Mouse (Mus musculus) heart, postnatal 0 days (tissue): ENCODE measurements around the gene Shank1. TPM values are rescaled to one million over a fixed set of nuclear protein-coding genes. Genes with fewer than 3 reads are reported as not detected.
A peak's percentile ranks its signal among the peaks of the same experiment; 100 is the strongest.

Experiments used
- ATAC-seq: fragments of 200-750 bp; cut with Nextera tagmentation; 2 replicates; pipeline ENCODE4 v1.8.0; 2017; ENCODE audit warnings: low read depth, moderate number of reproducible peaks, moderate library complexity; ENCODE audit not compliant: insufficient read depth
- DNase-seq: peaks from one replicate; pipeline ENCODE4 v3.0.0-alpha.2; 2016; ENCODE audit warnings: low spot score
- H3K27ac ChIP-seq: fragments of 300-500 bp; sonication (generic); 2 replicates; pipeline ENCODE4 v1.5.1; 2014; ENCODE audit warnings: low read depth, mild to moderate bottlenecking
- H3K27me3 ChIP-seq: fragments of 300-500 bp; sonication (generic); 2 replicates; pipeline ENCODE4 v1.6.1; 2014; ENCODE audit warnings: low read length, mixed read lengths; ENCODE audit not compliant: control insufficient read depth, insufficient read depth
- H3K36me3 ChIP-seq: fragments of 300-500 bp; sonication (generic); replicated peaks from 2 replicates; pipeline ENCODE4 v1.6.1; 2014; ENCODE audit warnings: low read length, mixed read lengths; ENCODE audit not compliant: control insufficient read depth, insufficient read depth
- H3K4me1 ChIP-seq: fragments of 300-500 bp; sonication (generic); 2 replicates; pipeline ENCODE4 v1.6.1; 2014; ENCODE audit warnings: antibody characterized with exemption; ENCODE audit not compliant: control insufficient read depth, insufficient read depth
- H3K4me2 ChIP-seq: fragments of 300-500 bp; sonication (generic); 2 replicates; pipeline ENCODE4 v1.6.1; 2014; ENCODE audit warnings: low read depth, mild to moderate bottlenecking, low read length, moderate library complexity
- H3K4me3 ChIP-seq: fragments of 300-500 bp; sonication (generic); 2 replicates; pipeline ENCODE4 v1.5.1; 2014; ENCODE audit warnings: low read depth, low read length
- H3K9ac ChIP-seq: fragments of 300-500 bp; sonication (generic); replicated peaks from 2 replicates; pipeline ENCODE4 v1.6.1; 2014; ENCODE audit warnings: low read depth, low read length, mixed read lengths
- H3K9me3 ChIP-seq: fragments of 300-500 bp; sonication (generic); replicated peaks from 2 replicates; pipeline ENCODE4 v1.6.1; 2016; ENCODE audit warnings: low read length; ENCODE audit not compliant: control insufficient read depth
- CTCF ChIP-seq: IDR thresholded peaks from 2 replicates; pipeline ENCODE4 v1.5.1; 2016; ENCODE audit warnings: antibody characterized with exemption, control low read depth, low read depth
- EP300 ChIP-seq: IDR thresholded peaks from 2 replicates; pipeline ENCODE4 v1.6.1; 2016; ENCODE audit warnings: antibody characterized with exemption, low read depth
- WGBS: fragments of 180-500 bp; shearing (Covaris S2); extraction: QIAGEN DNeasy Blood & Tissue Kit; methylation state at CpG from one replicate; pipeline ENCODE4 v1.1.7; 2014; 5-methylcytosine and 5-hydroxymethylcytosine counted together
- polyA plus RNA-seq: library from polyadenylated mRNA; unstranded; fragments of >200 nt; fragmentation: Nextera tagmentation; extraction: Ambion mirVana; gene quantifications from 2 replicates; pipeline ENCODE4 v1.2.1, GENCODE M21; 2015
- total RNA-seq: library from RNA; depleted of rRNA; stranded (reverse); fragments of >200 nt; gene quantifications from 2 replicates; pipeline ENCODE4 v1.2.3, GENCODE M21; 2014; ENCODE audit warnings: low replicate concordance

Shank1 gene
- total and polyA plus RNA-seq, 2 experiments from 2014 or later, result 0.36 to 0.61 TPM

GRCm38 (mm10) chr7:44311713-44312304 is 1.8 kb downstream of the Shank1 start:
- ATAC-seq (no peak), DNase-seq (no peak)
- Histone ChIP-seq H3K36me3 (no peaks in the 10 kb centered on the region), H3K9me3 (no peaks in the 10 kb centered on the region), H3K27me3 (peaks cover 42% of the 10 kb centered on the region), H3K9ac (no peak overlapping the region), H3K4me2 (no peak overlapping the region), H3K27ac (no peak overlapping the region), H3K4me3 (no peak overlapping the region), H3K4me1 (peaks cover 14% of the 10 kb centered on the region)
- TF ChIP-seq EP300, result no peak
- TF ChIP-seq CTCF, result no peak
- WGBS, result 13% methylated on average over 6 of the region's 6 CpGs

GRCm38 (mm10) chr7:44312484-44312883 is 2.4 kb downstream of the Shank1 start:
- H3K4me2 ChIP-seq, result no peak overlapping the region
- 44% methylated on average over 16 of the region's 16 CpGs for WGBS
- H3K4me1 ChIP-seq, result peaks cover 14% of the 10 kb centered on the region
- H3K9ac ChIP-seq, result no peak overlapping the region
- no peaks in the 10 kb centered on the region for H3K9me3 ChIP-seq
- TF ChIP-seq CTCF, result no peak
- TF ChIP-seq EP300, result no peak
- DNase-seq, result no peak
- no peaks in the 10 kb centered on the region for H3K36me3 ChIP-seq
- ATAC-seq, result no peak
- peaks cover 39% of the 10 kb centered on the region for H3K27me3 ChIP-seq
- H3K4me3 ChIP-seq, result no peak overlapping the region
- H3K27ac ChIP-seq, result no peak overlapping the region

- Histone ChIP-seq H3K9ac (no peak overlapping the region), H3K4me1 (no peaks in the 10 kb centered on the region), H3K4me2 (no peak overlapping the region), H3K27ac (no peak overlapping the region), H3K4me3 (no peak overlapping the region), H3K36me3 (no peaks in the 10 kb centered on the region), H3K9me3 (no peaks in the 10 kb centered on the region), H3K27me3 (0 out of 2 replicates have a peak, but pooled peaks cover 6% of the 10 kb centered on the region)
- TF ChIP-seq EP300 (no peak), CTCF (peak; percentile 48)
- WGBS, result 37% methylated on average over 4 of the region's 4 CpGs
- ATAC-seq (no peak), DNase-seq (no peak)
These were observed 7.9 kb downstream of the Shank1 start for GRCm38 (mm10) chr7:44317913-44318312.

GRCm38 (mm10) chr7:44320886-44321285 is 10.8 kb downstream of the Shank1 start:
- no peak overlapping the region for H3K4me3 ChIP-seq
- 38% methylated on average over 8 of the region's 8 CpGs for WGBS
- ATAC-seq (no peak), DNase-seq (no peak)
- H3K4me1 ChIP-seq, result no peaks in the 10 kb centered on the region
- no peak overlapping the region for H3K27ac ChIP-seq
- H3K27me3 ChIP-seq, result peaks cover 12% of the 10 kb centered on the region; the same call in 1 of the 2 replicates
- H3K36me3 ChIP-seq, result no peaks in the 10 kb centered on the region
- no peaks in the 10 kb centered on the region for H3K9me3 ChIP-seq
- no peak overlapping the region for H3K9ac ChIP-seq
- TF ChIP-seq CTCF (no peak), EP300 (no peak)
- H3K4me2 ChIP-seq, result no peak overlapping the region

- Histone ChIP-seq H3K9me3 (no peaks in the 10 kb centered on the region), H3K27me3 (peaks cover 20% of the 10 kb centered on the region; the same call in 1 of the 2 replicates), H3K27ac (no peak overlapping the region), H3K4me3 (no peak overlapping the region), H3K9ac (no peak overlapping the region), H3K4me1 (no peaks in the 10 kb centered on the region), H3K4me2 (no peak overlapping the region), H3K36me3 (no peaks in the 10 kb centered on the region)
- ATAC-seq, result no peak
- no peak for DNase-seq
- TF ChIP-seq EP300 (no peak), CTCF (no peak)
- WGBS, result 85% methylated on average over 1 of the region's 1 CpGs
These were observed 12.2 kb downstream of the Shank1 start for GRCm38 (mm10) chr7:44322290-44322689.

GRCm38 (mm10) chr7:44326614-44327013 is 16.6 kb downstream of the Shank1 start:
- 46% methylated on average over 6 of the region's 6 CpGs for WGBS
- Histone ChIP-seq H3K4me2 (no peak overlapping the region), H3K27ac (no peak overlapping the region), H3K36me3 (no peaks in the 10 kb centered on the region), H3K4me1 (no peaks in the 10 kb centered on the region), H3K4me3 (no peak overlapping the region), H3K27me3 (peaks cover 23% of the 10 kb centered on the region), H3K9ac (no peak overlapping the region), H3K9me3 (no peaks in the 10 kb centered on the region)
- TF ChIP-seq CTCF, result no peak
- no peak for TF ChIP-seq EP300
- ATAC-seq (no peak), DNase-seq (no peak)
